Mouse (Mus musculus): ENCODE measurements at regions not wholly inside any gene's neighbourhood (a gene's known extent, or its start where the extent isn't known, plus 50 kb on each side); places are given as distances from the start of the nearest gene placed in this dataset.

- no peak for TF ChIP-seq FLI1 (IDR thresholded peaks at IDR 0.05; ENCODE audit: low read length)
- no peak for TF ChIP-seq GATA1 (IDR thresholded peaks at IDR 0.05; ENCODE audit: borderline replicate concordance, low read length)
Observed at GRCm38 (mm10) chr3:82770512-82771270, 105.6 kb downstream of the Rbm46 start.

Data from megakaryocyte, embryonic 14.5 days (primary cell).